Mouse (Mus musculus) forebrain, embryonic 14.5 days (tissue): ENCODE measurements at regions not wholly inside any gene's neighbourhood (a gene's known extent, or its start where the extent isn't known, plus 50 kb on each side); places are given as distances from the start of the nearest gene placed in this dataset.
"Not testable (repeated sequence)": the region's sequence is repeated elsewhere in the genome, so short reads cannot be mapped to it uniquely, and the experiment has no call there.

Experiments used
- ATAC-seq: fragments of 200-750 bp; cut with Nextera tagmentation; 2 replicates; pipeline ENCODE4 v1.8.0; 2017; ENCODE audit warnings: mild to moderate bottlenecking, moderate library complexity
- DNase-seq: peaks from one replicate; pipeline ENCODE4 v3.0.0-alpha.2; 2015; ENCODE audit warnings: low spot score
- H3K27ac ChIP-seq: fragments of 300-500 bp; sonication (generic); 2 replicates; pipeline ENCODE4 v1.5.1; 2014; ENCODE audit warnings: low read depth, mild to moderate bottlenecking, control low read depth, low read length, moderate library complexity
- H3K27me3 ChIP-seq: fragments of 300-500 bp; sonication (generic); replicated peaks from 2 replicates; pipeline ENCODE4 v1.6.1; 2014; ENCODE audit warnings: low read length, control low read depth, mixed read lengths; ENCODE audit not compliant: control insufficient read depth, insufficient read depth
- H3K36me3 ChIP-seq: fragments of 300-500 bp; sonication (generic); 2 replicates; pipeline ENCODE4 v1.6.1; 2014; ENCODE audit warnings: low read length, control low read depth; ENCODE audit not compliant: control insufficient read depth, insufficient read depth
- H3K4me1 ChIP-seq: fragments of 300-500 bp; sonication (generic); 2 replicates; pipeline ENCODE4 v1.6.1; 2014; ENCODE audit warnings: antibody characterized with exemption, low read length, control low read depth; ENCODE audit not compliant: control insufficient read depth, insufficient read depth
- H3K4me2 ChIP-seq: fragments of 300-500 bp; sonication (generic); 2 replicates; pipeline ENCODE4 v1.6.1; 2014; ENCODE audit warnings: mild to moderate bottlenecking, control low read depth, low read length
- H3K4me3 ChIP-seq: fragments of 300-500 bp; sonication (generic); 2 replicates; pipeline ENCODE4 v1.5.1; 2014; ENCODE audit warnings: low read depth, low read length, control low read depth
- H3K9ac ChIP-seq: fragments of 300-500 bp; sonication (generic); 2 replicates; pipeline ENCODE4 v1.6.1; 2014; ENCODE audit warnings: mild to moderate bottlenecking, low read length, control low read depth, moderate library complexity
- H3K9me3 ChIP-seq: fragments of 300-500 bp; sonication (generic); replicated peaks from 2 replicates; pipeline ENCODE4 v1.6.1; 2016; ENCODE audit warnings: low read length, control low read depth, mixed read lengths; ENCODE audit not compliant: control insufficient read depth
- WGBS: fragments of 180-500 bp; shearing (Covaris S2); extraction: QIAGEN DNeasy Blood & Tissue Kit; methylation state at CpG from one replicate; pipeline ENCODE4 v1.1.7; 2014; 5-methylcytosine and 5-hydroxymethylcytosine counted together

GRCm38 (mm10) chr12:114047991-114048390, 504.3 kb downstream of the Adam6a start:
- H3K36me3 ChIP-seq, H3K27me3 ChIP-seq, H3K4me1 ChIP-seq, ATAC-seq, H3K9me3 ChIP-seq, H3K4me3 ChIP-seq, DNase-seq, H3K9ac ChIP-seq, H3K27ac ChIP-seq, H3K4me2 ChIP-seq: not testable (repeated sequence)
- WGBS, result 68% methylated on average over 8 of the region's 8 CpGs

GRCm38 (mm10) chr12:114053341-114053740, 509.6 kb downstream of the Adam6a start:
- DNase-seq (no peak), ATAC-seq (no peak)
- Histone ChIP-seq H3K36me3 (no peaks in the 10 kb centered on the region), H3K4me2 (no peak overlapping the region), H3K9ac (no peak overlapping the region), H3K4me3 (no peak overlapping the region), H3K9me3 (peaks cover 3% of the 10 kb centered on the region; the same call in 1 of the 2 replicates), H3K27me3 (no peaks in the 10 kb centered on the region), H3K27ac (no peak overlapping the region), H3K4me1 (no peaks in the 10 kb centered on the region)
- 95% methylated on average over 2 of the region's 2 CpGs for WGBS

- 64% methylated on average over 3 of the region's 3 CpGs for WGBS
- DNase-seq, result no peak
These were observed 515.9 kb downstream of the Adam6a start for GRCm38 (mm10) chr12:114059615-114060014.

GRCm38 (mm10) chr12:114067166-114067565, 523.5 kb downstream of the Adam6a start:
- no peak overlapping the region for H3K4me2 ChIP-seq
- H3K36me3 ChIP-seq, result no peaks in the 10 kb centered on the region
- H3K9ac ChIP-seq, result no peak overlapping the region
- DNase-seq, result no peak
- H3K27me3 ChIP-seq, result no peaks in the 10 kb centered on the region
- H3K4me3 ChIP-seq, result no peak overlapping the region
- no peak for ATAC-seq
- peaks cover 17% of the 10 kb centered on the region; the same call in 1 of the 2 replicates for H3K9me3 ChIP-seq
- no peaks in the 10 kb centered on the region for H3K4me1 ChIP-seq
- no peak overlapping the region for H3K27ac ChIP-seq

More at GRCm38 (mm10) chr12:114059615-114060014, 515.9 kb downstream of the Adam6a start:
- H3K9me3 ChIP-seq, result 0 out of 2 replicates have a peak, but pooled peaks cover 3% of the 10 kb centered on the region
- no peak overlapping the region for H3K4me2 ChIP-seq
- no peak overlapping the region for H3K27ac ChIP-seq
- no peaks in the 10 kb centered on the region for H3K27me3 ChIP-seq
- no peak for ATAC-seq
- no peak overlapping the region for H3K9ac ChIP-seq
- no peaks in the 10 kb centered on the region for H3K36me3 ChIP-seq
- no peak overlapping the region for H3K4me3 ChIP-seq
- H3K4me1 ChIP-seq, result no peaks in the 10 kb centered on the region

GRCm38 (mm10) chr12:114108731-114109130, 565.0 kb downstream of the Adam6a start:
- H3K4me1 ChIP-seq, H3K4me2 ChIP-seq, H3K9me3 ChIP-seq, H3K27ac ChIP-seq, ATAC-seq, H3K27me3 ChIP-seq, H3K9ac ChIP-seq, H3K36me3 ChIP-seq, H3K4me3 ChIP-seq, DNase-seq: not testable (repeated sequence)
- WGBS, result 85% methylated on average over 4 of the region's 4 CpGs

- DNase-seq, result no peak
- ATAC-seq, result no peak
- Histone ChIP-seq H3K4me2 (no peak overlapping the region), H3K9ac (no peak overlapping the region), H3K27ac (no peak overlapping the region), H3K4me1 (no peaks in the 10 kb centered on the region), H3K9me3 (peaks cover 23% of the 10 kb centered on the region), H3K36me3 (no peaks in the 10 kb centered on the region), H3K27me3 (no peaks in the 10 kb centered on the region), H3K4me3 (no peak overlapping the region)
- 55% methylated on average over 1 of the region's 1 CpGs for WGBS
These were observed 591.2 kb downstream of the Adam6a start for GRCm38 (mm10) chr12:114134897-114135296.

GRCm38 (mm10) chr12:114148779-114149178, 605.1 kb downstream of the Adam6a start:
- Histone ChIP-seq H3K36me3 (no peaks in the 10 kb centered on the region), H3K9me3 (peaks cover 25% of the 10 kb centered on the region), H3K9ac (no peak overlapping the region), H3K4me2 (no peak overlapping the region), H3K4me1 (no peaks in the 10 kb centered on the region), H3K27ac (no peak overlapping the region), H3K27me3 (no peaks in the 10 kb centered on the region), H3K4me3 (no peak overlapping the region)
- no peak for ATAC-seq
- DNase-seq, result no peak
- WGBS, result 94% methylated on average over 4 of the region's 4 CpGs

GRCm38 (mm10) chr12:114172305-114172704, 628.6 kb downstream of the Adam6a start:
- Histone ChIP-seq H3K9me3 (no peaks in the 10 kb centered on the region; the same call in 1 of the 2 replicates), H3K4me2 (no peak overlapping the region), H3K36me3 (no peaks in the 10 kb centered on the region), H3K27ac (no peak overlapping the region), H3K4me3 (no peak overlapping the region), H3K27me3 (no peaks in the 10 kb centered on the region), H3K9ac (no peak overlapping the region), H3K4me1 (no peaks in the 10 kb centered on the region)
- WGBS, result 67% methylated on average over 2 of the region's 2 CpGs
- DNase-seq (no peak), ATAC-seq (no peak)

- no peaks in the 10 kb centered on the region for H3K4me1 ChIP-seq
- DNase-seq, result no peak
- H3K4me2 ChIP-seq, result no peak overlapping the region
- H3K4me3 ChIP-seq, result no peak overlapping the region
- no peak overlapping the region for H3K9ac ChIP-seq
- no peak overlapping the region for H3K27ac ChIP-seq
- H3K9me3 ChIP-seq, result peaks cover 15% of the 10 kb centered on the region
- H3K36me3 ChIP-seq, result no peaks in the 10 kb centered on the region
- H3K27me3 ChIP-seq, result no peaks in the 10 kb centered on the region
- no peak for ATAC-seq
- 70% methylated on average over 1 of the region's 1 CpGs for WGBS
These were observed 655.8 kb downstream of the Adam6a start for GRCm38 (mm10) chr12:114199521-114199920.
